Mouse (Mus musculus): Measurements from ENCODE around the gene Hapln1.
A peak's percentile ranks its signal among the peaks of the same experiment; 100 is the strongest.

The Hapln1 gene

GRCm38 (mm10) chr13:89539205-89539886, at the start of gene Hapln1:
TSS of gene Hapln1 (plus strand) at chr13:89539796.
- DNase-seq = peak; percentile 85

- peak; percentile 26 for DNase-seq
Measured at GRCm38 (mm10) chr13:89493169-89493568, 46.4 kb upstream of the Hapln1 start.

- no peak for DNase-seq
Measured at GRCm38 (mm10) chr13:89493678-89494077, 45.9 kb upstream of the Hapln1 start.

- DNase-seq = no peak
Measured at GRCm38 (mm10) chr13:89496569-89496968, 43.0 kb upstream of the Hapln1 start.

GRCm38 (mm10) chr13:89499419-89499818, 40.2 kb upstream of the Hapln1 start:
- no peak for DNase-seq

- peak; percentile 17 for DNase-seq
Measured at GRCm38 (mm10) chr13:89521507-89521908, 18.1 kb upstream of the Hapln1 start.

- no peak for DNase-seq
Measured at GRCm38 (mm10) chr13:89528716-89529115, 10.9 kb upstream of the Hapln1 start.

GRCm38 (mm10) chr13:89530386-89530785, 9.2 kb upstream of the Hapln1 start:
- DNase-seq = no peak

- DNase-seq = peak; percentile 65
Measured at GRCm38 (mm10) chr13:89539887-89540264, 280 bp downstream of the Hapln1 start.

GRCm38 (mm10) chr13:89540301-89540982, 846 bp downstream of the Hapln1 start:
- peak; percentile 64 for DNase-seq

GRCm38 (mm10) chr13:89543003-89543402, 3.4 kb downstream of the Hapln1 start:
- DNase-seq = peak; percentile 79

- peak; percentile 54 for DNase-seq
Measured at GRCm38 (mm10) chr13:89548203-89548740, 8.7 kb downstream of the Hapln1 start.

GRCm38 (mm10) chr13:89549507-89549906, 9.9 kb downstream of the Hapln1 start:
- no peak for DNase-seq

- DNase-seq = no peak
Measured at GRCm38 (mm10) chr13:89551502-89551901, 11.9 kb downstream of the Hapln1 start.

- DNase-seq = no peak
Measured at GRCm38 (mm10) chr13:89564518-89564917, 24.9 kb downstream of the Hapln1 start.

- DNase-seq = no peak
Measured at GRCm38 (mm10) chr13:89566300-89566699, 26.7 kb downstream of the Hapln1 start.

- DNase-seq = no peak
Measured at GRCm38 (mm10) chr13:89579115-89579514, 39.5 kb downstream of the Hapln1 start.

GRCm38 (mm10) chr13:89583138-89583746, 43.6 kb downstream of the Hapln1 start:
- DNase-seq = no peak

GRCm38 (mm10) chr13:89583747-89584738, 44.4 kb downstream of the Hapln1 start:
- no peak for DNase-seq

GRCm38 (mm10) chr13:89585144-89585543, 45.5 kb downstream of the Hapln1 start:
- no peak for DNase-seq

GRCm38 (mm10) chr13:89595105-89595504, 55.5 kb downstream of the Hapln1 start:
- DNase-seq = peak; percentile 12

GRCm38 (mm10) chr13:89597354-89597753, 57.8 kb downstream of the Hapln1 start:
- no peak for DNase-seq

Measured in embryo, embryonic 11 days (tissue).